ENCODE assay signal across 8 mouse cellular contexts in genomic region chr6:108660878-108661389, GRCm38 (mm10). TPM values are rescaled to one million over a fixed set of nuclear protein-coding genes. Genes with fewer than 3 reads are reported as not detected.
A peak's percentile ranks its signal among the peaks of the same experiment; 100 is the strongest.
DNase-seq lines count a peak whose midpoint lies in the region; ATAC-seq and TF ChIP-seq lines count a peak whose summit lies in the region.

No protein-coding gene starts in this region.

- no peak for DNase-seq in kidney, adult 9 months
- no peak for DNase-seq in midbrain, embryonic 10.5 days (ENCODE audit: low spot score)
- DNase-seq in layer of hippocampus, postnatal 14 days (ENCODE audit: low spot score in 2 of 2): no peak
- no peak for DNase-seq in ovary, postnatal 36 days (ENCODE audit: low spot score)
- DNase-seq in gastrocnemius, postnatal 25 days: no peak

- H3K4me1 ChIP-seq in kidney, embryonic 15.5 days: peaks cover 42% of the 10 kb centered on the region
- H3K4me1 ChIP-seq in bone marrow macrophage, adult 2 months (ENCODE audit: control insufficient read depth, insufficient read depth, low read length): peaks cover 23% of the 10 kb centered on the region
- peaks cover 17% of the 10 kb centered on the region for H3K4me1 ChIP-seq in hindbrain, embryonic 12.5 days
- peaks cover 36% of the 10 kb centered on the region for H3K4me1 ChIP-seq in midbrain, embryonic 10.5 days

- under 1% methylated on average over 18 of the region's 18 CpGs for WGBS in kidney, embryonic 15.5 days
- 0% methylated on average over 18 of the region's 18 CpGs for WGBS in hindbrain, embryonic 12.5 days
- WGBS in midbrain, embryonic 10.5 days: under 1% methylated on average over 18 of the region's 18 CpGs

- TF ChIP-seq CTCF in bone marrow macrophage, adult 2 months (IDR thresholded peaks at IDR 0.05; ENCODE audit: low read depth, low read length): no peak

- no peak; the same call in 1 of the 2 replicates for ATAC-seq in kidney, embryonic 15.5 days (replicated peaks; ENCODE audit: low FRiP score)
- ATAC-seq in hindbrain, embryonic 12.5 days (ENCODE audit: low FRiP score): no peak

- H3K9ac ChIP-seq in kidney, embryonic 15.5 days: peak overlapping the region; percentile 56
- H3K9ac ChIP-seq in hindbrain, embryonic 12.5 days: peak overlapping the region; percentile 70

- no peaks in the 10 kb centered on the region for H3K9me3 ChIP-seq in kidney, embryonic 15.5 days (replicated peaks)
- H3K9me3 ChIP-seq in hindbrain, embryonic 12.5 days (replicated peaks): no peaks in the 10 kb centered on the region
- no peaks in the 10 kb centered on the region for H3K9me3 ChIP-seq in midbrain, embryonic 10.5 days (replicated peaks)

- 0 out of 2 replicates have a peak, but pooled peaks cover 3% of the 10 kb centered on the region for H3K27me3 ChIP-seq in kidney, embryonic 15.5 days
- H3K27me3 ChIP-seq in hindbrain, embryonic 12.5 days: peaks cover 38% of the 10 kb centered on the region
- peaks cover 80% of the 10 kb centered on the region for H3K27me3 ChIP-seq in midbrain, embryonic 10.5 days (ENCODE audit: low read depth, poor library complexity, severe bottlenecking)

- peak overlapping the region; percentile 98 for H3K27ac ChIP-seq in kidney, embryonic 15.5 days
- H3K27ac ChIP-seq in bone marrow macrophage, adult 2 months (ENCODE audit: insufficient read depth, low read depth, low read length): peak overlapping the region; percentile 56
- H3K27ac ChIP-seq in hindbrain, embryonic 12.5 days: peak overlapping the region; percentile 62
- peak overlapping the region; percentile 91 for H3K27ac ChIP-seq in midbrain, embryonic 10.5 days (replicated peaks)

- H3K36me3 ChIP-seq in kidney, embryonic 15.5 days: peaks cover 14% of the 10 kb centered on the region
- 0 out of 2 replicates have a peak, but pooled peaks cover 4% of the 10 kb centered on the region for H3K36me3 ChIP-seq in hindbrain, embryonic 12.5 days
- H3K36me3 ChIP-seq in midbrain, embryonic 10.5 days: peaks cover 6% of the 10 kb centered on the region; the same call in 1 of the 2 replicates

- peak overlapping the region; percentile 60 for H3K4me3 ChIP-seq in kidney, embryonic 15.5 days (replicated peaks)
- H3K4me3 ChIP-seq in bone marrow macrophage, adult 2 months (ENCODE audit: insufficient read depth, low read length): peak overlapping the region; percentile 76
- H3K4me3 ChIP-seq in hindbrain, embryonic 12.5 days: peak overlapping the region; percentile 56
- peak overlapping the region; percentile 70 for H3K4me3 ChIP-seq in midbrain, embryonic 10.5 days

- H3K4me2 ChIP-seq in kidney, embryonic 15.5 days: peak overlapping the region; percentile 95
- H3K4me2 ChIP-seq in hindbrain, embryonic 12.5 days (replicated peaks): peak overlapping the region; percentile 100

- TF ChIP-seq POLR2A in bone marrow macrophage, adult 2 months (IDR thresholded peaks at IDR 0.05; ENCODE audit: borderline replicate concordance, low read depth, low read length): no peak

RNA-seq across cellular contexts. Expression of gene Bhlhe40, which starts 0.5 kb away (rescaled TPM):
- polyA plus RNA-seq in kidney, embryonic 15.5 days (2015; fragmentation: Nextera tagmentation; extraction: Ambion mirVana): 15.9 and 16.0 TPM in 2 replicates
- polyA plus RNA-seq in bone marrow macrophage, adult 2 months (2012; ENCODE audit: insufficient read depth, insufficient read length, missing spikeins): 1.5 and 2.0 TPM in 2 replicates
- polyA plus RNA-seq in hindbrain, embryonic 12.5 days (2016; fragmentation: Nextera tagmentation; extraction: Ambion mirVana): 3.6 and 3.9 TPM in 2 replicates
- polyA plus RNA-seq in midbrain, embryonic 10.5 days (2016; fragmentation: Nextera tagmentation; extraction: Ambion mirVana): 1.8 and 1.9 TPM in 2 replicates
- total RNA-seq in layer of hippocampus, postnatal 14 days (2021): 10 to 100 TPM; 47.6 to 58.7 TPM
- total RNA-seq in gastrocnemius, postnatal 25 days (2021): 10 to 100 TPM; 61.9 to 69.2 TPM
